ENCODE assay signal across 23 mouse cellular contexts in the genomic region with DNA sequence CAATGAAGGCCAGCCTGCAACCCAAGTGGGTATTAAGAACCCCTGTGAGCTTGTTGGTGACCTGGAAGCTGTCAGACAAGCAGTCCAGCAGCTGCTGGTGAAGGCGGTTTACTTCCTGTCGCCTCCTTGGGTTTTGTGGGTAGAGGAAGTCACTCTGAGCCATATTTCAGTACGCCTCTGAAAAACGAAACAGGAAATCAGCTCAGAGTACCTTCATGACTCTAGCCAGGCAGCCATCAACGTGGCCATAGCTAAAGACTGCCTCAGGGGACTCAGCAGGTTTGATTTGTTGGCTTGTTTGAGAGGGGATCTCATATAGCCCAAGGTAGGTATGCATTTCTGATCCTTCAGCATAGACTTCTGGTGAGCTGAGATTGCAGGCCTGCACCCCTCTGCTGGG. TPM values are rescaled to one million over a fixed set of nuclear protein-coding genes. Genes with fewer than 3 reads are reported as not detected.
A peak's percentile ranks its signal among the peaks of the same experiment; 100 is the strongest.
DNase-seq lines count a peak whose midpoint lies in the region; ATAC-seq and TF ChIP-seq lines count a peak whose summit lies in the region.
"Had no signal": no experiment of that assay in that cellular context is flagged by ENCODE, and none has a peak within 500 bp of the region (broad histone marks: within the 10 kb centered on the region; RNA-seq: fewer than 3 reads in every experiment).

No protein-coding gene starts in this region.

- no peak for TF ChIP-seq POLR2A in bone marrow, adult 2 months (IDR thresholded peaks at IDR 0.05; ENCODE audit: borderline replicate concordance, control insufficient read depth, low read depth, low read length)

- H3K4me1 ChIP-seq in bone marrow, adult 2 months (ENCODE audit: control insufficient read depth, insufficient read depth, low read length), result no peaks in the 10 kb centered on the region; the same call in 1 of the 2 replicates

- no peak for TF ChIP-seq CTCF in bone marrow, adult 2 months (IDR thresholded peaks at IDR 0.05; ENCODE audit: control insufficient read depth, insufficient read depth, low read length)

- 11% methylated on average over 5 of the region's 5 CpGs for WGBS in bone marrow, adult 2 months

- peak; percentile 49; the same call in 1 of the 2 replicates for ATAC-seq in monocyte, adult 5-6 weeks (replicated peaks; ENCODE audit: insufficient number of reproducible peaks, low FRiP score, low TSS enrichment, poor library complexity, severe bottlenecking)
- ATAC-seq: hindbrain, embryonic 16.5 days; midbrain, embryonic 15.5 days; Patski had no signal

- peak; percentile 42 to 46 for DNase-seq in spleen, postnatal 36 days (ENCODE audit: low spot score in 2 of 2)
- DNase-seq in spleen, postnatal 10 days (ENCODE audit: low spot score in 2 of 2), result no peak
- DNase-seq in thymus, postnatal 4 days, result peak; percentile 48
- DNase-seq in frontal cortex, postnatal 14 days (ENCODE audit: low spot score in 2 of 2), result no peak
- no peak for DNase-seq in adipocyte (ENCODE audit: low spot score)
- no peak for DNase-seq in cerebellum, adult 9-11 months
- DNase-seq: cerebellum, adult 18-20 months; kidney, adult 18-20 months; kidney, postnatal 36 days; lung, postnatal 10 days; right cerebral cortex, postnatal 25 days had no signal

- peak overlapping the region; percentile 6; the same call in 1 of the 2 replicates for H3K27ac ChIP-seq in bone marrow, adult 2 months (ENCODE audit: control insufficient read depth, insufficient read depth, low read depth, low read length, poor library complexity)
- H3K27ac ChIP-seq: forebrain, embryonic 10.5 days; midbrain, embryonic 15.5 days; neural tube, embryonic 12.5 days had no signal

- no peak overlapping the region for H3K4me3 ChIP-seq in bone marrow, adult 2 months (replicated peaks; ENCODE audit: control insufficient read depth, low read depth, low read length)
- H3K4me3 ChIP-seq: forebrain, embryonic 10.5 days; midbrain, embryonic 15.5 days; neural tube, embryonic 12.5 days had no signal

RNA-seq across cellular contexts. Expression of a gene that starts 3.5 kb away (rescaled TPM):
- 0.95 and 1.9 TPM in 2 replicates for polyA plus RNA-seq in bone marrow, adult 2 months (2011; ENCODE audit: insufficient read depth, insufficient read length, low replicate concordance, missing spikeins)
- total RNA-seq in monocyte, adult 5-6 weeks (2017), result 0.49 TPM in 1 of 3 replicates, not detected in the others
- total RNA-seq: heart, postnatal 25 days had no signal
- polyA plus RNA-seq: forebrain, embryonic 10.5 days; heart, embryonic 11.5 days; liver, embryonic 11.5 days had no signal

RNA-seq across cellular contexts. Expression of a gene that starts 3.7 kb away (rescaled TPM):
- 38.3 and 48.2 TPM in 2 replicates for polyA plus RNA-seq in bone marrow, adult 2 months (2011; ENCODE audit: insufficient read depth, insufficient read length, low replicate concordance, missing spikeins)
- total RNA-seq in monocyte, adult 5-6 weeks (2017), result 46.3 to 120 TPM (median 81.0 TPM) in 3 replicates

RNA-seq across cellular contexts. Expression of a gene that starts 4.3 kb away (rescaled TPM):
- not detected in 2 replicates for polyA plus RNA-seq in bone marrow, adult 2 months (2011; ENCODE audit: insufficient read depth, insufficient read length, low replicate concordance, missing spikeins)
- total RNA-seq in monocyte, adult 5-6 weeks (2017), result 0.96 to 3.7 TPM (median 2.5 TPM) in 3 replicates

RNA-seq across cellular contexts. Expression of a gene that starts 23.7 kb away (rescaled TPM):
- 65.5 and 78.9 TPM in 2 replicates for polyA plus RNA-seq in bone marrow, adult 2 months (2011; ENCODE audit: insufficient read depth, insufficient read length, low replicate concordance, missing spikeins)
- 54.2 to 78.4 TPM (median 59.5 TPM) in 3 replicates for total RNA-seq in monocyte, adult 5-6 weeks (2017)

RNA-seq across cellular contexts. Expression of a gene that starts 25.8 kb away (rescaled TPM):
- 18.5 and 20.6 TPM in 2 replicates for polyA plus RNA-seq in bone marrow, adult 2 months (2011; ENCODE audit: insufficient read depth, insufficient read length, low replicate concordance, missing spikeins)
- not detected in 3 replicates for total RNA-seq in monocyte, adult 5-6 weeks (2017)
- total RNA-seq: gastrocnemius, adult 18-20 months; layer of hippocampus, postnatal 14 days had no signal
- polyA plus RNA-seq: Patski had no signal

Comparison
In these comparisons a context has a peak if more than half of its experiments do, and no peak if none do; other contexts are left out.
1. DNase-seq: peak in spleen, postnatal 36 days (2 of 2) and thymus, postnatal 4 days (single experiment); none in spleen, postnatal 10 days (0 of 2), frontal cortex, postnatal 14 days (0 of 2), adipocyte (single experiment) and cerebellum, adult 9-11 months (single experiment).